8 mouse cellular contexts compared by ENCODE assay signal in genomic region chr5:125404903-125405545, GRCm38 (mm10). TPM values are rescaled to one million over a fixed set of nuclear protein-coding genes. Genes with fewer than 3 reads are reported as not detected.
DNase-seq lines count a peak whose midpoint lies in the region; ATAC-seq and TF ChIP-seq lines count a peak whose summit lies in the region.

No protein-coding gene starts in this region.

- peak overlapping the region; percentile 86 for H3K27ac ChIP-seq in kidney, adult 2 months (ENCODE audit: insufficient read depth, low read depth, low read length)
- peak overlapping the region; percentile 83 for H3K27ac ChIP-seq in intestine, embryonic 14.5 days (ENCODE audit: low read depth)
- peak overlapping the region; percentile 71 for H3K27ac ChIP-seq in limb, embryonic 12.5 days
- peak overlapping the region; percentile 87 for H3K27ac ChIP-seq in midbrain, embryonic 12.5 days (replicated peaks)

- H3K27me3 ChIP-seq in kidney, adult 2 months (replicated peaks; ENCODE audit: control insufficient read depth, insufficient read depth, low read length), result no peaks in the 10 kb centered on the region
- H3K27me3 ChIP-seq in intestine, embryonic 14.5 days (replicated peaks; ENCODE audit: control insufficient read depth, insufficient read depth, low read length), result no peaks in the 10 kb centered on the region
- peaks cover 8% of the 10 kb centered on the region for H3K27me3 ChIP-seq in limb, embryonic 12.5 days
- H3K27me3 ChIP-seq in midbrain, embryonic 12.5 days, result peaks cover 7% of the 10 kb centered on the region; the same call in 1 of the 2 replicates

- peak overlapping the region; percentile 64 for H3K9ac ChIP-seq in intestine, embryonic 14.5 days (ENCODE audit: low read length)
- peak overlapping the region; percentile 60 for H3K9ac ChIP-seq in limb, embryonic 12.5 days (replicated peaks)
- peak overlapping the region; percentile 58 for H3K9ac ChIP-seq in midbrain, embryonic 12.5 days (replicated peaks)

- H3K4me2 ChIP-seq in intestine, embryonic 14.5 days (ENCODE audit: low read length), result peak overlapping the region; percentile 65
- H3K4me2 ChIP-seq in limb, embryonic 12.5 days, result peak overlapping the region; percentile 66
- H3K4me2 ChIP-seq in midbrain, embryonic 12.5 days (replicated peaks), result peak overlapping the region; percentile 67

- peak; percentile 75 for DNase-seq in kidney, adult 2 months
- DNase-seq in kidney, adult 9 months, result no peak
- DNase-seq in embryo, embryonic 10.5 days (ENCODE audit: low spot score), result peak; percentile 89
- peak; percentile 40 for DNase-seq in gastrocnemius, postnatal 10 days
- DNase-seq in intestine, embryonic 14.5 days (ENCODE audit: low spot score), result peak; percentile 94
- DNase-seq in spleen, postnatal 10 days (ENCODE audit: low spot score in 2 of 2), result peak; percentile 59 to 86

- peak; percentile 14 for ATAC-seq in intestine, embryonic 14.5 days (replicated peaks; ENCODE audit: low FRiP score, low TSS enrichment, low read depth)
- ATAC-seq in limb, embryonic 12.5 days (ENCODE audit: insufficient number of reproducible peaks, insufficient read depth, low FRiP score, low TSS enrichment, low read depth), result no peak; the same call in 1 of the 2 replicates
- peak; percentile 42 for ATAC-seq in midbrain, embryonic 12.5 days (ENCODE audit: low FRiP score, low read depth)

- no peak for TF ChIP-seq POLR2A in kidney, adult 2 months (IDR thresholded peaks at IDR 0.05; ENCODE audit: low read depth, low read length)

- H3K4me3 ChIP-seq in kidney, adult 2 months (ENCODE audit: insufficient read depth, low read depth, low read length), result peak overlapping the region; percentile 58
- peak overlapping the region; percentile 87 for H3K4me3 ChIP-seq in intestine, embryonic 14.5 days (ENCODE audit: low read depth, low read length)
- H3K4me3 ChIP-seq in limb, embryonic 12.5 days (replicated peaks), result peak overlapping the region; percentile 46
- H3K4me3 ChIP-seq in midbrain, embryonic 12.5 days, result peak overlapping the region; percentile 62

- 2% methylated on average over 28 of the region's 28 CpGs for whole genome bisulfite sequencing in kidney, adult 2 months
- under 1% methylated on average over 28 of the region's 28 CpGs for WGBS in intestine, embryonic 14.5 days
- under 1% methylated on average over 28 of the region's 28 CpGs for WGBS in limb, embryonic 12.5 days
- WGBS in midbrain, embryonic 12.5 days, result 1% methylated on average over 28 of the region's 28 CpGs

- peaks cover 16% of the 10 kb centered on the region; the same call in 1 of the 2 replicates for H3K4me1 ChIP-seq in kidney, adult 2 months (ENCODE audit: control insufficient read depth, insufficient read depth, low read length)
- peaks cover 9% of the 10 kb centered on the region for H3K4me1 ChIP-seq in intestine, embryonic 14.5 days (replicated peaks; ENCODE audit: control insufficient read depth, insufficient read depth, low read length)
- peaks cover 15% of the 10 kb centered on the region for H3K4me1 ChIP-seq in limb, embryonic 12.5 days (replicated peaks)
- H3K4me1 ChIP-seq in midbrain, embryonic 12.5 days, result peaks cover 28% of the 10 kb centered on the region

- H3K9me3 ChIP-seq in intestine, embryonic 14.5 days (ENCODE audit: control insufficient read depth, low read length), result no peaks in the 10 kb centered on the region
- no peaks in the 10 kb centered on the region for H3K9me3 ChIP-seq in limb, embryonic 12.5 days
- H3K9me3 ChIP-seq in midbrain, embryonic 12.5 days, result no peaks in the 10 kb centered on the region

- no peak for TF ChIP-seq CTCF in kidney, adult 2 months (conservative IDR thresholded peaks at IDR 0.05; ENCODE audit: insufficient read depth, insufficient read length, low read depth, low read length)

- H3K36me3 ChIP-seq in kidney, adult 2 months (ENCODE audit: control insufficient read depth, insufficient read depth, low read length), result no peaks in the 10 kb centered on the region
- no peaks in the 10 kb centered on the region for H3K36me3 ChIP-seq in intestine, embryonic 14.5 days (ENCODE audit: control insufficient read depth, insufficient read depth, low read length)
- no peaks in the 10 kb centered on the region for H3K36me3 ChIP-seq in limb, embryonic 12.5 days
- no peaks in the 10 kb centered on the region for H3K36me3 ChIP-seq in midbrain, embryonic 12.5 days

RNA-seq across cellular contexts. Expression of gene Ubc, which starts 15.0 kb away (rescaled TPM):
- polyA plus RNA-seq in kidney, adult 2 months (2012; rRNA removed), result 1,123 and 1,352 TPM in 2 replicates
- total RNA-seq in gastrocnemius, postnatal 10 days (2021), result 100 to 1,000 TPM; 703 to 712 TPM
- 949 and 989 TPM in 2 replicates for polyA plus RNA-seq in intestine, embryonic 14.5 days (2014; fragmentation: Nextera tagmentation; extraction: Ambion mirVana)
- polyA plus RNA-seq in limb, embryonic 12.5 days (2016; fragmentation: Nextera tagmentation; extraction: Ambion mirVana), result 1,024 and 1,053 TPM in 2 replicates
- 1,111 and 1,158 TPM in 2 replicates for polyA plus RNA-seq in midbrain, embryonic 12.5 days (2016; fragmentation: Nextera tagmentation; extraction: Ambion mirVana)

RNA-seq across cellular contexts. Expression of gene Gm10382, which starts 15.9 kb away (rescaled TPM):
- 0.33 and 0.58 TPM in 2 replicates for polyA plus RNA-seq in kidney, adult 2 months (2012; rRNA removed)
- total RNA-seq in gastrocnemius, postnatal 10 days (2021), result under 1 TPM; 0.19 to 0.36 TPM
- polyA plus RNA-seq in intestine, embryonic 14.5 days (2014; fragmentation: Nextera tagmentation; extraction: Ambion mirVana), result 0.15 and 0.30 TPM in 2 replicates
- polyA plus RNA-seq in limb, embryonic 12.5 days (2016; fragmentation: Nextera tagmentation; extraction: Ambion mirVana), result 0.39 and 0.46 TPM in 2 replicates
- 0.43 and 0.68 TPM in 2 replicates for polyA plus RNA-seq in midbrain, embryonic 12.5 days (2016; fragmentation: Nextera tagmentation; extraction: Ambion mirVana)

RNA-seq across cellular contexts. Expression of gene Dhx37, which starts 28.9 kb away (rescaled TPM):
- polyA plus RNA-seq in kidney, adult 2 months (2012; rRNA removed), result 10.8 and 16.4 TPM in 2 replicates
- total RNA-seq in gastrocnemius, postnatal 10 days (2021), result 1 to 10 TPM; 3.7 to 4.6 TPM
- 9.6 and 11.3 TPM in 2 replicates for polyA plus RNA-seq in intestine, embryonic 14.5 days (2014; fragmentation: Nextera tagmentation; extraction: Ambion mirVana)
- polyA plus RNA-seq in limb, embryonic 12.5 days (2016; fragmentation: Nextera tagmentation; extraction: Ambion mirVana), result 16.1 and 16.5 TPM in 2 replicates
- polyA plus RNA-seq in midbrain, embryonic 12.5 days (2016; fragmentation: Nextera tagmentation; extraction: Ambion mirVana), result 14.8 and 16.4 TPM in 2 replicates

RNA-seq across cellular contexts. Expression of gene Bri3bp, which starts 36.3 kb away (rescaled TPM):
- 12.1 and 13.0 TPM in 2 replicates for polyA plus RNA-seq in kidney, adult 2 months (2012; rRNA removed)
- total RNA-seq in gastrocnemius, postnatal 10 days (2021), result 1 to 10 TPM; 7.6 to 8.0 TPM
- polyA plus RNA-seq in intestine, embryonic 14.5 days (2014; fragmentation: Nextera tagmentation; extraction: Ambion mirVana), result 48.4 and 50.9 TPM in 2 replicates
- 40.3 and 40.7 TPM in 2 replicates for polyA plus RNA-seq in limb, embryonic 12.5 days (2016; fragmentation: Nextera tagmentation; extraction: Ambion mirVana)
- 35.5 and 41.2 TPM in 2 replicates for polyA plus RNA-seq in midbrain, embryonic 12.5 days (2016; fragmentation: Nextera tagmentation; extraction: Ambion mirVana)
